Mouse (Mus musculus): Measurements from ENCODE around the gene Asna1. TPM values are rescaled to one million over a fixed set of nuclear protein-coding genes. Genes with fewer than 3 reads are reported as not detected.

Asna1 gene
- total and polyA plus RNA-seq, 3 experiments: 109 to 127 (median 119) TPM

DNA sequence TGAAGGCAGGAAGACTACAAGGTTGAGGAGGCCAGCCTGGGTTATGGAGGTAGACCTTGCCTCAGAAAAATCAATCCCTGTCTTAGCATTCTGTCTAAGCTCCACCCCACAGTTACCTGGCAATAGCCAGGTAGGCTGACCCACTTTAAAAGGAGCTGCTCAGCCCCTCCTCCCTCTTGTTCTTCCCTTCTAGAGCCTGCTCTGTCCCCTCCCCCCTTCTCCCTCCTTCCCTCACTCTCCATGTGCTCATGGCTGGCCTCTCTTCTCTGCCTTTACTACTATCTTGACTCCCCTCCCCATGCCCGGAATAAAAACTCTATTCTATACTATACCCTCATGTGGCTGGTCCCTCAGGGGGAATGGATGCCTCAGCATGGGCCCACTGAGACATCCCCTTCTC is 8.8 kb upstream of the Asna1 start:
- Histone ChIP-seq H3K4me2 (ENCODE audit: insufficient read depth, low read depth, poor library complexity, severe bottlenecking) (no peak overlapping the region), H3K9me3 (replicated peaks; ENCODE audit: low read length) (no peaks in the 10 kb centered on the region), H3K4me1 (ENCODE audit: control insufficient read depth in 1 of 2, insufficient read depth in 2 of 2) (peaks cover 3 to 35% of the 10 kb centered on the region in 2 experiments; a peak in 3 of 4 replicates), H3K9ac (ENCODE audit: insufficient read depth, low read depth) (no peak overlapping the region), H3K4me3 (replicated peaks in 1 of 3; ENCODE audit: low read depth in 2 of 3, low read length in 2 of 3, poor library complexity in 1 of 3) (no peak overlapping the region), H3K36me3 (replicated peaks in 1 of 2; ENCODE audit: control insufficient read depth in 1 of 2, insufficient read depth in 1 of 2, low read length in 1 of 2) (peaks cover 39 to 50% of the 10 kb centered on the region in 2 experiments), H3K27ac (ENCODE audit: insufficient read depth, low read depth) (0 out of 2 replicates have a peak overlapping the region, but pooled peaks have one; percentile 10), H3K79me2 (replicated peaks; ENCODE audit: control insufficient read depth, extremely low read depth, insufficient read depth, poor library complexity, severe bottlenecking) (peaks cover 38% of the 10 kb centered on the region), H3K27me3 (replicated peaks) (no peaks in the 10 kb centered on the region)
- TF ChIP-seq BHLHE40 (IDR thresholded peaks at IDR 0.05; ENCODE audit: low read depth, low read length): no peak
- no peak for TF ChIP-seq MXI1 (IDR thresholded peaks at IDR 0.05; ENCODE audit: low read depth, low read length)
- TF ChIP-seq USF2 (conservative IDR thresholded peaks at IDR 0.05; ENCODE audit: low read depth, low read length): no peak
- no peak for TF ChIP-seq TCF12 (IDR thresholded peaks at IDR 0.05; ENCODE audit: low read depth, low read length)
- TF ChIP-seq MEF2A (IDR thresholded peaks at IDR 0.05; ENCODE audit: borderline replicate concordance, low read depth, low read length): no peak
- no peak for TF ChIP-seq USF1 (IDR thresholded peaks at IDR 0.05; ENCODE audit: low read depth, low read length)
- TF ChIP-seq ETS1 (conservative IDR thresholded peaks at IDR 0.05; ENCODE audit: low read depth, low read length): no peak
- TF ChIP-seq MAZ (IDR thresholded peaks at IDR 0.05; ENCODE audit: low read depth, low read length): no peak
- TF ChIP-seq POLR2A (IDR thresholded peaks at IDR 0.05; ENCODE audit: low read depth, low read length): no peak
- TF ChIP-seq CHD2 (IDR thresholded peaks at IDR 0.05; ENCODE audit: low read length): no peak
- no peak for TF ChIP-seq CHD1 (IDR thresholded peaks at IDR 0.05; ENCODE audit: low read depth, low read length)
- no peak for DNase-seq (ENCODE audit: extremely low read depth)
- dilution Hi-C loops (cut with MboI; ENCODE audit: extremely low pct_ligation_motif_present, extremely low pct_unique_long_range_greater_than_20kb, low sequenced_read_pairs): no loop called here
- in situ Hi-C loops (cut with MboI; ENCODE audit: low pct_ligation_motif_present, low pct_unique_long_range_greater_than_20kb, low sequenced_read_pairs): no loop called here

DNA sequence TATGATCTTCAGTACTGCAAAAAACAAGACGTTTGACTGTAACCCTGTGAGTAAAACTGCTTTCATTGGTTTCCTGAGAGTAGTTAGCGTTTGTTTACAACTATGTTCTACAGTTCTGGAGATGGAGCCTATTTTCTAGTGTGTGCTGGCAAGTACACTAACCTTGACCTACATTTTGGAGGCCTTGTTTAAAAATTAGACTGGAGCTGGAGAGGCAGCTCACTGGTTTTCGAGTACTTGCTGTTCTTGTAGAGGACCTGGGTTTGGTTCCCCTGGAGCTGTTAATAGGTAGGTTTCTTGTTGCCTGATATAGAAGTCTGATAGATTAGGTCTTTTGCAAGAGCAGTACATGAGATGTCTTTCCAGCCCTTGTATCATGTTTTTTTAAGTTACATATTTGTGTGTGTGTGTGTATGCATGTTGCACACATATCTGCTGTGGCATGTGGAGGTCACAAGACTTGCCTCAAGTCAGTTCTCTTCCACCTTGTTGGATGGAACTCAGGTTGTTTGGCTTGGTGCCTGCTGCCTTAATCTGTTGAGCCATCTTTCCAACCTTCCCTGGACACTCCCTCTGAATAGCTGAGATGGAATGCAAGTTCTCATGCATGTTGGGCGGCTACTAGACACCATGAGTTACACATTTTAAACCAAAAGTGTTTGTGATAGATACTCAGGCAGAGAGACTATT is 7.7 kb upstream of the Asna1 start:
- dilution Hi-C loops (cut with MboI; ENCODE audit: extremely low pct_ligation_motif_present, extremely low pct_unique_long_range_greater_than_20kb, low sequenced_read_pairs) (no loop called here), in situ Hi-C loops (cut with MboI; ENCODE audit: low pct_ligation_motif_present, low pct_unique_long_range_greater_than_20kb, low sequenced_read_pairs) (no loop called here)
- no peak overlapping the region for H3K4me3 ChIP-seq (replicated peaks in 1 of 3; ENCODE audit: low read depth in 2 of 3, low read length in 2 of 3, poor library complexity in 1 of 3)
- TF ChIP-seq RCOR1 (conservative IDR thresholded peaks at IDR 0.05; ENCODE audit: low read depth, low read length) (no peak), ELF1 (IDR thresholded peaks at IDR 0.05; ENCODE audit: low read depth, low read length) (no peak), MAFK (IDR thresholded peaks at IDR 0.05; ENCODE audit: insufficient replicate concordance, low read length) (no peak), CHD2 (IDR thresholded peaks at IDR 0.05; ENCODE audit: low read length) (no peak), USF1 (IDR thresholded peaks at IDR 0.05; ENCODE audit: low read depth, low read length) (no peak), NRF1 (IDR thresholded peaks at IDR 0.05; ENCODE audit: low read depth, low read length) (no peak), HCFC1 (IDR thresholded peaks at IDR 0.05; ENCODE audit: low read depth, low read length) (no peak), GABPA (IDR thresholded peaks at IDR 0.05; ENCODE audit: insufficient replicate concordance, low read depth, low read length) (no peak), MXI1 (IDR thresholded peaks at IDR 0.05; ENCODE audit: low read depth, low read length) (no peak)
- peaks cover 6 to 44% of the 10 kb centered on the region in 2 experiments for H3K4me1 ChIP-seq (ENCODE audit: control insufficient read depth in 1 of 2, insufficient read depth in 2 of 2)
- H3K9ac ChIP-seq (ENCODE audit: insufficient read depth, low read depth): no peak overlapping the region
- no peak for DNase-seq (ENCODE audit: extremely low read depth)
- H3K27ac ChIP-seq (ENCODE audit: insufficient read depth, low read depth): no peak overlapping the region
- H3K9me3 ChIP-seq (replicated peaks; ENCODE audit: low read length): no peaks in the 10 kb centered on the region
- peaks cover 38% of the 10 kb centered on the region for H3K79me2 ChIP-seq (replicated peaks; ENCODE audit: control insufficient read depth, extremely low read depth, insufficient read depth, poor library complexity, severe bottlenecking)
- H3K4me2 ChIP-seq (ENCODE audit: insufficient read depth, low read depth, poor library complexity, severe bottlenecking): no peak overlapping the region
- H3K27me3 ChIP-seq (replicated peaks): no peaks in the 10 kb centered on the region
- H3K36me3 ChIP-seq (replicated peaks in 1 of 2; ENCODE audit: control insufficient read depth in 1 of 2, insufficient read depth in 1 of 2, low read length in 1 of 2): peaks cover 39 to 53% of the 10 kb centered on the region in 2 experiments
